Mouse (Mus musculus): ENCODE measurements around the gene Ufd1.

GRCm38 (mm10) chr16:18785025-18785424 is 26.6 kb upstream of the Ufd1 start:
- TF ChIP-seq POLR2A (IDR thresholded peaks at IDR 0.05; ENCODE audit: control insufficient read depth in 1 of 2, insufficient read depth in 1 of 2, low read depth in 1 of 2, low read length in 2 of 2, poor library complexity in 1 of 2) (no peak), JUND (IDR thresholded peaks at IDR 0.05; ENCODE audit: low read depth, low read length) (no peak), RCOR1 (IDR thresholded peaks at IDR 0.05; ENCODE audit: low read depth, low read length) (no peak), EP300 (IDR thresholded peaks at IDR 0.05; ENCODE audit: low read depth in 1 of 2, low read length in 2 of 2) (no peak), TCF12 (IDR thresholded peaks at IDR 0.05; ENCODE audit: low read depth, low read length) (no peak), USF2 (IDR thresholded peaks at IDR 0.05; ENCODE audit: borderline replicate concordance in 1 of 2, insufficient read depth in 1 of 2, low read depth in 1 of 2, low read length in 2 of 2) (no peak), TAL1 (IDR thresholded peaks at IDR 0.05; ENCODE audit: low read length) (no peak), ZNF384 (IDR thresholded peaks at IDR 0.05; ENCODE audit: low read depth, low read length) (no peak), CTCF (IDR thresholded peaks at IDR 0.05 in 2 of 3, conservative IDR thresholded peaks at IDR 0.05 in 1 of 3; ENCODE audit: control insufficient read depth in 1 of 3, insufficient read depth in 1 of 3, low read depth in 2 of 3, low read length in 3 of 3, poor library complexity in 1 of 3, severe bottlenecking in 1 of 3) (no peak), NRF1 (IDR thresholded peaks at IDR 0.05; ENCODE audit: insufficient read depth, low read depth, low read length, poor library complexity, severe bottlenecking) (no peak), KAT2A (conservative IDR thresholded peaks at IDR 0.05; ENCODE audit: low read depth, low read length) (no peak), MEF2A (IDR thresholded peaks at IDR 0.05; ENCODE audit: extremely low read depth, insufficient replicate concordance, low read depth, low read length, poor library complexity, severe bottlenecking) (no peak)

Data from MEL (cell line).